Mouse (Mus musculus) bone marrow, adult 2 months (tissue): ENCODE results near the gene Atxn1.

Experiments used
- CTCF ChIP-seq: fragments of 200-500 bp; IDR thresholded peaks from 2 replicates; pipeline ENCODE4 v1.5.1; 2011; ENCODE audit warnings: low read length, control low read depth; ENCODE audit not compliant: control insufficient read depth, insufficient read depth
- POLR2A ChIP-seq: fragments of 200-500 bp; IDR thresholded peaks from 2 replicates; pipeline ENCODE4 v1.6.1; 2011; ENCODE audit warnings: low read depth, mild to moderate bottlenecking, control low read depth, low read length, borderline replicate concordance; ENCODE audit not compliant: control insufficient read depth

DNA sequence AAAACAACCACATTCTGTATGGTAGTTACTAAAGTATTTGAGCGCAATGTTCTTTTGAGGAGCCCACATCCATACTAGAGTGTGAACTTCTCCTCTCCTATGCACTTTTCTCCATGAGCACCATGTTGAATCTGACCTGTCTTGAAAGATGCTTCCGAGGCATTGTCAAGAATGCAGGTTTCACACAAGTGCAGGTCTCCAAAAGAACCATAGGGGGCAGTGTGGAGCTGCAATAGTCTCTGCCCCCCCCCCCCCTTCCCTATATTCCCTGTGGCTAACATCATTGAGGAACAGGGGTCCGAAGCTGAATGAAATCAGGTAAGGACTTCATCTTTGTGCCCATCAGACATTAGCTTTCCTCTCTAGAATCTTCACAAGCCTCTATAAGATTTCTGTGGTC is 332.7 kb downstream of the Atxn1 start:
- no peak for TF ChIP-seq CTCF
- no peak for TF ChIP-seq POLR2A
